In genomic region chr16:13025393-13025792, GRCm38 (mm10) we compare ENCODE assay signal across 9 mouse cellular contexts.
A peak's percentile ranks its signal among the peaks of the same experiment; 100 is the strongest.
DNase-seq lines count a peak whose midpoint lies in the region; ATAC-seq lines count a peak whose summit lies in the region.
"Had no signal": no experiment of that assay in that cellular context is flagged by ENCODE, and none has a peak within 500 bp of the region (broad histone marks: within the 10 kb centered on the region; RNA-seq: fewer than 3 reads in every experiment).

No protein-coding gene starts in this region.

- H3K4me1 ChIP-seq in neural tube, embryonic 15.5 days: no peaks in the 10 kb centered on the region
- H3K4me1 ChIP-seq: limb, embryonic 12.5 days had no signal

- H3K36me3 ChIP-seq in neural tube, embryonic 15.5 days: no peaks in the 10 kb centered on the region
- H3K36me3 ChIP-seq: limb, embryonic 12.5 days had no signal

- 36% methylated on average over 3 of the region's 3 CpGs for WGBS in neural tube, embryonic 15.5 days

- no peak overlapping the region for H3K4me2 ChIP-seq in neural tube, embryonic 15.5 days
- H3K4me2 ChIP-seq: limb, embryonic 12.5 days had no signal

- no peaks in the 10 kb centered on the region for H3K27me3 ChIP-seq in neural tube, embryonic 15.5 days (replicated peaks)
- H3K27me3 ChIP-seq: limb, embryonic 12.5 days had no signal

- DNase-seq in kidney, postnatal 36 days: peak; percentile 27 to 42
- no peak for DNase-seq in kidney, adult 11 months
- DNase-seq in brain, adult 2 months (ENCODE audit: low read depth, low spot score): peak; percentile 81
- peak; percentile 24 to 37 for DNase-seq in frontal cortex, postnatal 14 days (ENCODE audit: low spot score in 2 of 2)
- DNase-seq in spleen, adult 12 weeks (ENCODE audit: low spot score): no peak
- no peak for DNase-seq in gastrocnemius, postnatal 14 days
- DNase-seq in thymus, postnatal 4 days: no peak

- intact Hi-C loops in gastrocnemius, postnatal 14 days (cut with DNase I; ENCODE audit: low total_unique reads): no loop called here

- H3K27ac ChIP-seq in neural tube, embryonic 15.5 days (replicated peaks): no peak overlapping the region
- H3K27ac ChIP-seq: limb, embryonic 12.5 days had no signal

- no peak overlapping the region for H3K4me3 ChIP-seq in neural tube, embryonic 15.5 days (replicated peaks)
- H3K4me3 ChIP-seq: limb, embryonic 12.5 days had no signal

- peak; percentile 90 for ATAC-seq in neural tube, embryonic 15.5 days (ENCODE audit: low FRiP score)

- H3K9ac ChIP-seq in neural tube, embryonic 15.5 days (replicated peaks): no peak overlapping the region
- H3K9ac ChIP-seq: limb, embryonic 12.5 days had no signal

- H3K9me3 ChIP-seq in neural tube, embryonic 15.5 days (replicated peaks): 0 out of 2 replicates have a peak, but pooled peaks cover 2% of the 10 kb centered on the region
- H3K9me3 ChIP-seq: limb, embryonic 12.5 days had no signal

Comparison
In these comparisons a context has a peak if more than half of its experiments do, and no peak if none do; other contexts are left out.
1. DNase-seq: peak in kidney, postnatal 36 days (2 of 2), brain, adult 2 months (single experiment) and frontal cortex, postnatal 14 days (2 of 2); none in kidney, adult 11 months (single experiment), spleen, adult 12 weeks (single experiment), gastrocnemius, postnatal 14 days (single experiment) and thymus, postnatal 4 days (single experiment).